Mouse (Mus musculus) heart, embryonic 16.5 days (tissue): ENCODE measurements around the gene Svbp. TPM values are rescaled to one million over a fixed set of nuclear protein-coding genes. Genes with fewer than 3 reads are reported as not detected.
A peak's percentile ranks its signal among the peaks of the same experiment; 100 is the strongest.

Source experiments
- ATAC-seq: fragments of 200-750 bp; cut with Nextera tagmentation; replicated peaks from 2 replicates; pipeline ENCODE4 v1.8.0; 2017; ENCODE audit warnings: moderate number of reproducible peaks; ENCODE audit not compliant: insufficient read depth, low FRiP score; ENCODE audit errors: extremely low read depth
- H3K27ac ChIP-seq: fragments of 300-500 bp; sonication (generic); 2 replicates; pipeline ENCODE4 v1.5.1; 2014; ENCODE audit warnings: mild to moderate bottlenecking, low read length, control low read depth, moderate library complexity
- H3K27me3 ChIP-seq: fragments of 300-500 bp; sonication (generic); 2 replicates; pipeline ENCODE4 v1.6.1; 2014; ENCODE audit warnings: low read length, mixed read lengths; ENCODE audit not compliant: control insufficient read depth, insufficient read depth
- H3K36me3 ChIP-seq: fragments of 300-500 bp; sonication (generic); 2 replicates; pipeline ENCODE4 v1.6.1; 2014; ENCODE audit not compliant: control insufficient read depth, insufficient read depth
- H3K4me1 ChIP-seq: fragments of 300-500 bp; sonication (generic); 2 replicates; pipeline ENCODE4 v1.6.1; 2014; ENCODE audit warnings: low read length, mixed read lengths; ENCODE audit not compliant: control insufficient read depth, insufficient read depth
- H3K4me2 ChIP-seq: fragments of 300-500 bp; sonication (generic); 2 replicates; pipeline ENCODE4 v1.6.1; 2014; ENCODE audit warnings: low read depth, mild to moderate bottlenecking, control low read depth, low read length
- H3K4me3 ChIP-seq: fragments of 300-500 bp; sonication (generic); 2 replicates; pipeline ENCODE4 v1.5.1; 2014; ENCODE audit warnings: mild to moderate bottlenecking, control low read depth, low read length
- H3K9ac ChIP-seq: fragments of 300-500 bp; sonication (generic); 2 replicates; pipeline ENCODE4 v1.6.1; 2014; ENCODE audit warnings: low read length, control low read depth
- H3K9me3 ChIP-seq: fragments of 300-500 bp; sonication (generic); replicated peaks from 2 replicates; pipeline ENCODE4 v1.6.1; 2016; ENCODE audit warnings: low read length; ENCODE audit not compliant: control insufficient read depth
- WGBS: fragments of 180-500 bp; shearing (Covaris S2); extraction: QIAGEN DNeasy Blood & Tissue Kit; methylation state at CpG from one replicate; pipeline ENCODE4 v1.1.7; 2014; 5-methylcytosine and 5-hydroxymethylcytosine counted together
- polyA plus RNA-seq: library from polyadenylated mRNA; unstranded; fragments of >200 nt; fragmentation: Nextera tagmentation; extraction: Ambion mirVana; gene quantifications from 2 replicates; pipeline ENCODE4 v1.2.1, GENCODE M21; 2015

The Svbp gene
- polyA plus RNA-seq, 1 experiment from 2014 or later: 119 TPM

GRCm38 (mm10) chr4:119167068-119167467 is 28.0 kb upstream of the Svbp start:
- Histone ChIP-seq H3K9me3 (no peaks in the 10 kb centered on the region), H3K27ac (no peak overlapping the region), H3K4me3 (no peak overlapping the region), H3K9ac (no peak overlapping the region), H3K36me3 (peaks cover 17% of the 10 kb centered on the region), H3K27me3 (no peaks in the 10 kb centered on the region), H3K4me2 (no peak overlapping the region), H3K4me1 (peaks cover 8% of the 10 kb centered on the region)
- 85% methylated on average over 4 of the region's 4 CpGs for WGBS
- ATAC-seq: no peak

DNA sequence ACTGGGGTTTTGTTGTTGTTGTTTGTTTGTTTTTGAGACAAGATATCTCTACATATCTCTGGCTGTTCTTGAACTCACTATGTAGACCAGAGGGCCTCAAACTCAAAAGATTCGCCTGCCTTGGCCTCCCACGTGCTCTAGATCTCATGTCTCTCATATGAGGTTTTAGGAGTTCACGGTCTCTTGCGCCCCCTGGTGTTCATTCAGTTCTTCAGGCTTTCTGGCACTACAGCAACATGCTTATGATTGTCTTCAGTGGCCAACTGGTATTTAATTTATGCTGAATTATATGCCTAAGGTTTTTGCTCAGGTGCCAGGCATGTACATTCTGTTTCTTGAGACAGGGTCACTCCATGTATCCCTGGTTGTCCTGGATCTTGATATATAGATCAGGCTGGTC is 27.4 kb upstream of the Svbp start:
- Histone ChIP-seq H3K9me3 (no peaks in the 10 kb centered on the region), H3K27me3 (no peaks in the 10 kb centered on the region), H3K4me1 (peaks cover 14% of the 10 kb centered on the region), H3K4me3 (no peak overlapping the region), H3K27ac (no peak overlapping the region), H3K36me3 (peaks cover 17% of the 10 kb centered on the region), H3K4me2 (no peak overlapping the region), H3K9ac (no peak overlapping the region)
- peak; percentile 51; the same call in 1 of the 2 replicates for ATAC-seq
- 6% methylated on average over 4 of the region's 4 CpGs for WGBS

DNA sequence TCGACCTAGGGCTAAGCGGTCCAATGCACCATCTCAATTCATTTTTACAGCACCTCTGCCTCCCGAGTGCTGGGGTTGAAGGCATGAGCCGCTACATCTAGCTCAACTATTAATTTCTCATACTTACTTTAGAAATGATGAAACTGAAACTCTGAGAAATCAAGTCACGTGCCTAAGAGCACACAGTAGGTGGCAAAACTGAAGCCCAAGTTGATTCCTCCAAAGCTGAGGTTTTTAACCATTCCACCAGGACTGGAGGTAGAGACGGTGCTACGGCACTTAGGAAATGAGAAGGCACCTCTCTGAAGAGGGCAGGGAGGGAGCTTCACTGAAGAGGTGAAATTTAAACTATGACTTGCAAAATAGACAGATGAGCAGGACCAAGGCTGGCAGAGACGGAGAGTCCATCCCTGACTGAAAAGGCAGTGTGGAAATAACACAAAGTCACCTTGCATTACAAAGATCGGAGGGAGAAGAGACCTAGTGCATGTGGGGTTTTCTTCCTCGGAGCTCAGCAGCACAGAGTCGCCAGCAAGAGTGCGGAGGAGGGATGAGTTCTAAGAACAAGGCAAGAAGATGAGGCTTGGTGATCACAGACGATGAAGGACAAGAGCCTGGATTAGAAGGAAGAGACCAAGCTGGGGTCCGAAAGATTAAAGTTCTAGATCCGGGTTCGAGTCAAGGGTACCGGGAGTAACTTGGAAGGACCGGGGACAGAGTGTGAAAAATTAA is 22.0 kb upstream of the Svbp start:
- peak overlapping the region; percentile 87 for H3K4me3 ChIP-seq
- H3K9ac ChIP-seq: peak overlapping the region; percentile 86
- H3K27ac ChIP-seq: peak overlapping the region; percentile 89
- H3K4me1 ChIP-seq: peaks cover 21% of the 10 kb centered on the region
- 29% methylated on average over 18 of the region's 18 CpGs for WGBS
- H3K9me3 ChIP-seq: no peaks in the 10 kb centered on the region
- peaks cover 17% of the 10 kb centered on the region for H3K36me3 ChIP-seq
- no peaks in the 10 kb centered on the region for H3K27me3 ChIP-seq
- H3K4me2 ChIP-seq: peak overlapping the region; percentile 83
- no peak for ATAC-seq

- no peaks in the 10 kb centered on the region for H3K27me3 ChIP-seq
- peaks cover 21% of the 10 kb centered on the region for H3K4me1 ChIP-seq
- H3K9me3 ChIP-seq: no peaks in the 10 kb centered on the region
- peak within 1 kb of the TSS; percentile 83 for H3K4me2 ChIP-seq
- peak within 1 kb of the TSS; percentile 87 for H3K4me3 ChIP-seq
- WGBS: under 1% methylated on average over 39 of the region's 40 CpGs
- peak; percentile 100 for ATAC-seq
- H3K36me3 ChIP-seq: peaks cover 14% of the 10 kb centered on the region
- H3K9ac ChIP-seq: peak within 1 kb of the TSS; percentile 86
- H3K27ac ChIP-seq: peak within 1 kb of the TSS; percentile 89
Measured at GRCm38 (mm10) chr4:119173851-119174453, 21.2 kb upstream of the Svbp start, which contains the start of gene Zfp691. Gene Zfp691, minus strand, starts transcription at chr4:119174195.

GRCm38 (mm10) chr4:119177702-119178101 is 17.4 kb upstream of the Svbp start:
- Histone ChIP-seq H3K4me3 (no peak overlapping the region), H3K4me2 (no peak overlapping the region), H3K4me1 (peaks cover 6% of the 10 kb centered on the region), H3K27me3 (no peaks in the 10 kb centered on the region), H3K36me3 (no peaks in the 10 kb centered on the region), H3K9me3 (no peaks in the 10 kb centered on the region), H3K27ac (no peak overlapping the region), H3K9ac (no peak overlapping the region)
- ATAC-seq: no peak
- 61% methylated on average over 5 of the region's 5 CpGs for WGBS

DNA sequence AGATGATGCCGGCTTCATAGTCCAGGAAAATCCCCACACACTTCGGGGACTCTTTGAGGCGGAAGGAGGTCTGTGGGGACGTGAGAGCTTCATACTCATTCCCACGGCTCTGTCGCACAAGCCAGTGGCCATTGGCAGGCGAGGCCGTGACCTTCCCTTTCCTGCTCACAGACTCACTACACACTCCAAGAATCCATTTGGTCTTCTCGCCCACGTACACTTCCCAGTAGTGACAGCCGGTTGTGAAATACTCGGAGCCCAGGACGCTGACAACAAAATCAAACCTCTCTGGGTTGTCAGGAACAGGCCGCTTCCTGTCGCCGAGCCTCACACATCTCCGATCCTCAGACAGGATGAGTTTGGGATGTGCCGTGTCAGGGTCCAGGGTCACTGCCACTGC is 16.8 kb upstream of the Svbp start:
- Histone ChIP-seq H3K27ac (no peak overlapping the region), H3K36me3 (no peaks in the 10 kb centered on the region), H3K9me3 (no peaks in the 10 kb centered on the region), H3K4me1 (peaks cover under 1% of the 10 kb centered on the region), H3K4me2 (no peak overlapping the region), H3K9ac (no peak overlapping the region), H3K27me3 (no peaks in the 10 kb centered on the region), H3K4me3 (no peak overlapping the region)
- WGBS: 54% methylated on average over 18 of the region's 18 CpGs
- no peak for ATAC-seq

GRCm38 (mm10) chr4:119180133-119180707 is 14.9 kb upstream of the Svbp start:
- Histone ChIP-seq H3K4me1 (no peaks in the 10 kb centered on the region), H3K27me3 (no peaks in the 10 kb centered on the region), H3K4me2 (no peak overlapping the region), H3K27ac (no peak overlapping the region), H3K9me3 (no peaks in the 10 kb centered on the region), H3K4me3 (no peak overlapping the region), H3K9ac (no peak overlapping the region), H3K36me3 (no peaks in the 10 kb centered on the region)
- no peak for ATAC-seq
- 23% methylated on average over 4 of the region's 4 CpGs for WGBS

GRCm38 (mm10) chr4:119181456-119181855 is 13.7 kb upstream of the Svbp start:
- Histone ChIP-seq H3K27me3 (no peaks in the 10 kb centered on the region), H3K4me2 (no peak overlapping the region), H3K27ac (no peak overlapping the region), H3K36me3 (no peaks in the 10 kb centered on the region), H3K9ac (no peak overlapping the region), H3K4me1 (no peaks in the 10 kb centered on the region), H3K4me3 (no peak overlapping the region), H3K9me3 (no peaks in the 10 kb centered on the region)
- no peak for ATAC-seq
- 79% methylated on average over 9 of the region's 9 CpGs for WGBS

- H3K36me3 ChIP-seq: no peaks in the 10 kb centered on the region
- no peaks in the 10 kb centered on the region for H3K27me3 ChIP-seq
- no peak overlapping the region for H3K4me2 ChIP-seq
- no peak overlapping the region for H3K27ac ChIP-seq
- H3K4me3 ChIP-seq: no peak overlapping the region
- WGBS: 38% methylated on average over 1 of the region's 1 CpGs
- ATAC-seq: no peak
- H3K9me3 ChIP-seq: no peaks in the 10 kb centered on the region
- peaks cover under 1% of the 10 kb centered on the region; the same call in 1 of the 2 replicates for H3K4me1 ChIP-seq
- H3K9ac ChIP-seq: no peak overlapping the region
Measured at GRCm38 (mm10) chr4:119183525-119183924, 11.6 kb upstream of the Svbp start.
